Mouse (Mus musculus) layer of hippocampus, adult 8-10 months (tissue): Measurements from ENCODE around the gene Nrde2. TPM values are rescaled to one million over a fixed set of nuclear protein-coding genes. Genes with fewer than 3 reads are reported as not detected.

Source experiments
- total RNA-seq, 4 experiments: library from RNA; stranded (reverse); gene quantifications; 2 replicates each; pipeline ENCODE4 v1.2.4; 2022

The Nrde2 gene
- total RNA-seq, 4 experiments from 2014 or later = 16.5 to 21.9 (median 18.1) TPM

Other genes with a start within 250 kb of the Nrde2 start
- 10 to 100 TPM in 1 of 4 experiments, 1 to 10 TPM in 3; 8.7 to 10.1 (median 8.9) TPM for gene Kcnk13, start 195.2 kb downstream of the Nrde2 start, total RNA-seq
- 100 to 1,000 TPM; 166 to 190 (median 181) TPM for gene Psmc1, start 49.5 kb downstream of the Nrde2 start, total RNA-seq
- gene Calm1, start 39.8 kb upstream of the Nrde2 start, total RNA-seq = 1,000 to 10,000 TPM; 1,770 to 1,934 (median 1,827) TPM